Mouse (Mus musculus): Measurements from ENCODE around the gene Ugt2b38. TPM values are rescaled to one million over a fixed set of nuclear protein-coding genes. Genes with fewer than 3 reads are reported as not detected.
"Not testable (repeated sequence)": the region's sequence is repeated elsewhere in the genome, so short reads cannot be mapped to it uniquely, and the experiment has no call there.

Gene Ugt2b38
- not detected in 2 replicates for polyA plus RNA-seq (2012; rRNA removed)

DNA sequence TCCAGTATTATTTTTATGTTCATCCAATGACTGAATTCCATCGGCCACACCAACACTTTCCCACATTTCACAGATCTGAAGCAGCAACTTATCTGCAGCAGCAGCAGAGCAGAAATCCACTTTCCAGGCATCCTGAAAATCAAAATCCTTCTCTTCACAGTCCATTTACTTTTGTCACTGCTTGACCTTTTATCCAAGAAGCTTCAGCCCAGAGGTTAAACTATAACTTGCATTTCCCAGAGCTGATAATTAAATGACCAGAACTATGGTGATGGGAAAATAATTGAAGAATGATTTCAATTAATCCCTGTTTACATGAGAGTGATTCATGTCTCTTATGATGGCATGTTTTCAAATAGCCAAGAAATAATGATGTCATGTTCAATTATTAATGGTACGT lies at the start of gene Ugt2b38:
Gene Ugt2b38 (minus strand): TSS at position 163 of the 400 bp plus-strand sequence.
- DNase-seq (ENCODE audit: low read depth, low spot score): not testable (repeated sequence)
- WGBS: 90% methylated on average over 1 of the region's 2 CpGs

DNA sequence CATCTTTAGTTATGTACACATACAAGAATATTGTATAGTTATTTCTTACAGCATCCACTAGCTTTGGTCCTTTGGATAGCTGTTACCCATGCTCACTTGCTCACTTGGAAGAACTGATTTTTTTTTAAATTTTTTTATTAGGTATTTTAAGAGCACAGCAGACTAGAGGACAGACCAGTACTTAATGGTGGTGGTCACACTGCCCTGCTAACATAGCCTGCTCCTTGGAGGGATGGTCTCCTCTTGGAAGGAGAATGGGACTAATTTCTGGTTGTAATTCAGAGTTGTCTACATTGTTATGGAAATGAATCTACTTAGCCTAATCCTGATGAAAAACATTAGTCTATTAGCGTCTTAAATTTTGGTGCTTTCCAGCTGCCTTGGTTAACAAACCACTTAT lies 34.8 kb upstream of the Ugt2b38 start:
- DNase-seq (ENCODE audit: low read depth, low spot score): no peak
- WGBS: 68% methylated on average over 1 of the region's 1 CpGs

DNA sequence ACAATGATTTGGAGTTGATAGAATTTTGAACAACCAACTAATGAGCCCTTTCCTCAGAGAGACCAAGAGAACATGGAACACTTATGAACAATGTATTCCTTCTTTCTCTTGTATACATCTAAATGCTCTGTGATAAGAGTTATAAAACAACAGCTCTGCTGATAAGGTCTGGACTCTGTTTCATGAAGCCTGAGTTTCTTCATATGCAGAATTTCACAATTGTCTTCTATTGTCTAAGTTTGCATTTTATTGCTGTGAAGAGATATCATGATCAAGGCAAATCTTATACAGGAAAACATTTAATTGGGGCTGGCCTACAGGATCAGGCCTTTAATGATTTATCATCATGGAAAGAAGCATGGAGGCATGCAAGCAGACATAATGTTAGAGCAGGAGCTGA lies 33.7 kb upstream of the Ugt2b38 start:
- no peak for DNase-seq (ENCODE audit: low read depth, low spot score)

- DNase-seq (ENCODE audit: low read depth, low spot score): no peak
- WGBS: 70% methylated on average over 3 of the region's 3 CpGs
Observed at GRCm38 (mm10) chr5:87456216-87456850, 32.3 kb upstream of the Ugt2b38 start.

- DNase-seq (ENCODE audit: low read depth, low spot score): no peak
Observed at GRCm38 (mm10) chr5:87455519-87455918, 31.5 kb upstream of the Ugt2b38 start.

DNA sequence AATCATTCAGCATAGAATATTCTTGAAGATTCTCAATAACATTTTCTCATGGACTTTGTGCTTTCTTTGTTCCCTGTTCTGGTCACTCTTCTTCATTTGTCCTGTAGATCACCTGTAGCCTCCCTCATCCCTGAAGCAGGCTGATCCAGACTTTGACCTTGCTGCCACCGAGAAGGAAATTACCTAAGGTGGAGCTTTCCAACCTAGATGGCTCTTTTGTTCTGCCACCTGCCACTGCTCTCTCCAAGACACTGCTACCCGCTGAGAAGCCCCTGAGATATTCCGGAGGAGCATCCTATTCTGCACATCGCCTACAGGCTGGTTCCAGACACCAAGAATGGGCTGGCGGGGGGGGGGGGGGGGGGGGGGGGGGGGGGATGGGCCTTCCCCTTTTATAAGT lies 28.5 kb upstream of the Ugt2b38 start:
- DNase-seq (ENCODE audit: low read depth, low spot score): not testable (repeated sequence)
- 56% methylated on average over 4 of the region's 5 CpGs for WGBS

DNA sequence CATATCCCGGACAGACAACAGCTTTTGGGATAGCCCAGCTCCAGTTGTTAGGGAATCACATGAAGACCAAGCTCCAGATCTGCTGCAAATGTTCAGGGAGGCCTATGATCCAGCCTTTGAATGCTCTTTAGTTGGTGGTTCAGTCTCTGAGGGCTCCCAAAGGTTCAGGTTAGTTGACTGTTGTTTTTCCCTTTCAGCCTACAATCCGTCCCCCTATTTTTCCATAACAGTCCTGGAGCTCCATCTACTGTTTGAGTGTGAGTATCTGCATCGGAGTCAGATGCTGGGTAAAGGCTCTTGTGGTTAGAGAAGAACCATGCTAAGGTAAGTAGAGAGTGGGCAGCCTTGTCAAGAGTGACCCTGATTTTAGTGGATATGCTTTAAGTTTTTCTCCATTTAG lies 12.3 kb upstream of the Ugt2b38 start:
- WGBS: 40% methylated on average over 3 of the region's 3 CpGs
- DNase-seq (ENCODE audit: low read depth, low spot score): no peak

DNA sequence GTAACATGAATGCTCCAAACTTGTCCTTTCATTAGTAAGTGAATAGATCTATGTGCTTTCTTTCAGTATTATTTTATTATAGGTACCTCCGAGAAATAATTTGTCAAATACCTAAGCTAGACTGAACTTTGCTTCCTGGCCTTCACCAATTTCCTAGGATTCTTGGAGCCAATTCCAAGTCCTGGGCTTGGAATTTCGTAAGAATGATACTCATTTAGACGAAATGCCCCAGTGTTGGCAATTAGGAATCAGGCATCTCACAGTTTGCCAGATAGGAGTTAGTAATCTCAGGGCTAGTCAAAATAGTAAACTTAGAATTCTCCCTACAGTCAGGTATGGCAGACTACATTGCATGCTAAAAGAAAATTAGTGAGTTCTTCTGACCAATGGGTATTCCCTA lies 1.7 kb upstream of the Ugt2b38 start:
- WGBS: 82% methylated on average over 3 of the region's 3 CpGs
- DNase-seq (ENCODE audit: low read depth, low spot score): no peak

DNA sequence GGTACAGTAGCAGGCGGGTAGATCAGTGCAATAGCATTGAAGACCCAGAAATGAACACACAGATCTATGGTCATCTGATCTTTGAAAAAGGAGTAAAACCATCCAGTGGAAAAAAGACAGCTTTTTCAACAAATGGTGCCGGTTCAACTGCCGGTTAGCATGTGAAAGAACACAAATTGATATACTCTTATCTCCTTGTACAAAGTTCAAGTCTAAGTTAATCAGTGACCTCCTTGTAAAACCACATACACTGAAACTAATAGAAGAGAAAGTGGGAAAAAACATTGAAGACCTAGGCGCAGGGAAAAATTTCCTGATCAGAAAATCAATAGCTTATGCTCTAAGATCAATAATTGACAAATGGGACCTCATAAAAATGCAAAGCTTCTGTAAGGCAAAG lies 27.0 kb downstream of the Ugt2b38 start:
- 40% methylated on average over 4 of the region's 4 CpGs for WGBS
- peak; percentile 13 for DNase-seq (ENCODE audit: low read depth, low spot score)

GRCm38 (mm10) chr5:87390818-87391217 lies 33.2 kb downstream of the Ugt2b38 start:
- DNase-seq (ENCODE audit: low read depth, low spot score): no peak
- 68% methylated on average over 2 of the region's 2 CpGs for WGBS

DNA sequence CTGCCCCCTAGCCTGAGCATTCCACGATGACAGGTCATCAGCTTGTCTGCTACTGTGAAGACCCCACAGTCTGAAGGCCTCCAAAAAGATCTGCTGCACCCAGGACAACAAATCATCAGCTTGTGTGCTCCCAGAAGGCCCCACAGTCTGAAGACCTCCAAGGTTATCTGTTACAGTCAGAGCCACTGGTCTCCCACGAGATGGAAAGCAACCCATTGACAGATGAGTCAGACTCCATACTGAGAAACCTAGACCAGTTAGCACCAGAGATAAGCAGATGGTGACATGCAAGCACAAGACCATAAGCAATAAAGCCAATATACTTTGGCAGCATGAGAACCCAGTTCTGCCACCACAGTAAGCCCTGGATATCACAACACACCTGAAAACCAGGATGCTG lies 43.8 kb downstream of the Ugt2b38 start:
- DNase-seq (ENCODE audit: low read depth, low spot score): no peak
- WGBS: 55% methylated on average over 2 of the region's 2 CpGs

DNA sequence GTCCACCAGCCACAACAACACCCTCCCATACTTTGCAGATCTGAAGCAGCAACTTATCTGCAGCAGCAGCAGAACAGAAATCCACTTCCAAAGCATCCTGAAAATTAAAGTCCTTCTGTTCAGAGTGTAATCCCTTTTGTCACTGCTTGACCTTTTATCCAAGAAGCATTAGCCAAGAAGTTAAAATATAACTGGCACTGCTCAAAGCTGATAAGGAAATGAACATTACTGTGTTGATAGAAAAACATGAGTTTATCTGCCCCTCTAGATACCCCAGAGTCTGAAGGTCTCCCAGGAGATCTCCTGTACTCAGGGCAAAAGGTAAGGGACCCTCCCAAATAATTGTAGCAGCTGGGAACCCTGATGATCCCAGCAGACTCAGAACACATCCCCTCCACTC lies 44.2 kb downstream of the Ugt2b38 start:
- DNase-seq (ENCODE audit: low read depth, low spot score): no peak

GRCm38 (mm10) chr5:87375874-87376383 lies 48.1 kb downstream of the Ugt2b38 start:
- DNase-seq (ENCODE audit: low read depth, low spot score): no peak
- WGBS: 90% methylated on average over 3 of the region's 3 CpGs

GRCm38 (mm10) chr5:87373502-87373863 lies 50.5 kb downstream of the Ugt2b38 start:
- no peak for DNase-seq (ENCODE audit: low read depth, low spot score)

GRCm38 (mm10) chr5:87372788-87373501 lies 51.1 kb downstream of the Ugt2b38 start:
- DNase-seq (ENCODE audit: low read depth, low spot score): not testable (repeated sequence)
- WGBS: 16% methylated on average over 4 of the region's 4 CpGs

More at GRCm38 (mm10) chr5:87373502-87373863, 50.5 kb downstream of the Ugt2b38 start:
- 46% methylated on average over 1 of the region's 1 CpGs for WGBS

Other genes with a start within 250 kb of the Ugt2b38 start
- gene Ugt2b37, start 169.4 kb downstream of the Ugt2b38 start, polyA plus RNA-seq (2012; rRNA removed): not detected in 2 replicates
- 2.2 and 18.9 TPM in 2 replicates for gene Ugt2a3, start 87.0 kb downstream of the Ugt2b38 start, polyA plus RNA-seq (2012; rRNA removed)
- 0.16 TPM in 1 of 2 replicates, not detected in the other for gene Ugt2a2, start 58.1 kb upstream of the Ugt2b38 start, polyA plus RNA-seq (2012; rRNA removed)
- not detected in 2 replicates for gene Gm43638, start 62.6 kb upstream of the Ugt2b38 start, polyA plus RNA-seq (2012; rRNA removed)
- not detected in 2 replicates for gene Ugt2a1, start 66.7 kb upstream of the Ugt2b38 start, polyA plus RNA-seq (2012; rRNA removed)
- gene Sult1b1, start 114.0 kb upstream of the Ugt2b38 start, polyA plus RNA-seq (2012; rRNA removed): 24.4 and 43.2 TPM in 2 replicates
- gene Sult1d1, start 144.8 kb upstream of the Ugt2b38 start, polyA plus RNA-seq (2012; rRNA removed): 9.2 and 15.8 TPM in 2 replicates
- not detected in 2 replicates for gene Sult1e1, start 167.4 kb upstream of the Ugt2b38 start, polyA plus RNA-seq (2012; rRNA removed)
- gene Csn1s1, start 242.0 kb upstream of the Ugt2b38 start, polyA plus RNA-seq (2012; rRNA removed): not detected in 2 replicates

Data from large intestine, adult 2 months (tissue).